Mouse (Mus musculus) midbrain, embryonic 12.5 days (tissue): ENCODE measurements at regions not wholly inside any gene's neighbourhood (a gene's known extent, or its start where the extent isn't known, plus 50 kb on each side); places are given as distances from the start of the nearest gene placed in this dataset.

Source experiments
- ATAC-seq: fragments of 200-750 bp; cut with Nextera tagmentation; 2 replicates; pipeline ENCODE4 v1.8.0; 2017; ENCODE audit warnings: low read depth, moderate TSS enrichment, moderate library complexity; ENCODE audit not compliant: low FRiP score
- H3K27ac ChIP-seq: fragments of 300-500 bp; sonication (generic); replicated peaks from 2 replicates; pipeline ENCODE4 v1.5.1; 2016; ENCODE audit warnings: mild to moderate bottlenecking
- H3K27me3 ChIP-seq: fragments of 300-500 bp; sonication (generic); 2 replicates; pipeline ENCODE4 v1.6.1; 2016; ENCODE audit warnings: mild to moderate bottlenecking
- H3K36me3 ChIP-seq: fragments of 300-500 bp; sonication (generic); 2 replicates; pipeline ENCODE4 v1.6.1; 2016
- H3K4me1 ChIP-seq: fragments of 300-500 bp; sonication (generic); 2 replicates; pipeline ENCODE4 v1.6.1; 2016
- H3K4me2 ChIP-seq: fragments of 300-500 bp; sonication (generic); replicated peaks from 2 replicates; pipeline ENCODE4 v1.6.1; 2016; ENCODE audit warnings: mild to moderate bottlenecking, moderate library complexity
- H3K4me3 ChIP-seq: fragments of 300-500 bp; sonication (generic); 2 replicates; pipeline ENCODE4 v1.5.1; 2016; ENCODE audit warnings: mild to moderate bottlenecking
- H3K9ac ChIP-seq: fragments of 300-500 bp; sonication (generic); replicated peaks from 2 replicates; pipeline ENCODE4 v1.6.1; 2016; ENCODE audit warnings: mild to moderate bottlenecking, moderate library complexity
- H3K9me3 ChIP-seq: fragments of 300-500 bp; sonication (generic); 2 replicates; pipeline ENCODE4 v1.6.1; 2016; ENCODE audit warnings: mild to moderate bottlenecking
- WGBS: fragments of 180-500 bp; shearing (Covaris S2); methylation state at CpG from one replicate; pipeline ENCODE4 v1.1.7; 2016; 5-methylcytosine and 5-hydroxymethylcytosine counted together

- ATAC-seq: no peak
- H3K9ac ChIP-seq: no peak overlapping the region
- H3K4me1 ChIP-seq: no peaks in the 10 kb centered on the region
- H3K36me3 ChIP-seq: no peaks in the 10 kb centered on the region
- H3K27me3 ChIP-seq: no peaks in the 10 kb centered on the region
- no peak overlapping the region for H3K4me3 ChIP-seq
- WGBS: 86% methylated on average over 6 of the region's 6 CpGs
- no peak overlapping the region for H3K27ac ChIP-seq
- no peak overlapping the region for H3K4me2 ChIP-seq
- H3K9me3 ChIP-seq: no peaks in the 10 kb centered on the region
Observed at GRCm38 (mm10) chr3:41469106-41469505, 86.4 kb upstream of the Jade1 start.

- WGBS: 67% methylated on average over 1 of the region's 1 CpGs
- ATAC-seq: no peak
Observed at GRCm38 (mm10) chr3:41467857-41468256, 87.7 kb upstream of the Jade1 start.

GRCm38 (mm10) chr3:41465893-41466292 lies 89.6 kb upstream of the Jade1 start:
- H3K4me1 ChIP-seq: no peaks in the 10 kb centered on the region
- H3K36me3 ChIP-seq: no peaks in the 10 kb centered on the region
- no peak overlapping the region for H3K4me3 ChIP-seq
- no peak for ATAC-seq
- H3K27ac ChIP-seq: no peak overlapping the region
- H3K9ac ChIP-seq: no peak overlapping the region
- H3K27me3 ChIP-seq: no peaks in the 10 kb centered on the region
- H3K9me3 ChIP-seq: no peaks in the 10 kb centered on the region
- WGBS: 84% methylated on average over 2 of the region's 2 CpGs
- no peak overlapping the region for H3K4me2 ChIP-seq

More at GRCm38 (mm10) chr3:41467857-41468256, 87.7 kb upstream of the Jade1 start:
- no peaks in the 10 kb centered on the region for H3K27me3 ChIP-seq
- no peak overlapping the region for H3K4me2 ChIP-seq
- no peaks in the 10 kb centered on the region for H3K9me3 ChIP-seq
- H3K9ac ChIP-seq: no peak overlapping the region
- no peaks in the 10 kb centered on the region for H3K4me1 ChIP-seq
- no peak overlapping the region for H3K27ac ChIP-seq
- H3K36me3 ChIP-seq: no peaks in the 10 kb centered on the region
- no peak overlapping the region for H3K4me3 ChIP-seq

GRCm38 (mm10) chr3:41462953-41463644 lies 92.4 kb upstream of the Jade1 start:
- 80% methylated on average over 11 of the region's 11 CpGs for WGBS
- Histone ChIP-seq H3K9ac (no peak overlapping the region), H3K4me1 (no peaks in the 10 kb centered on the region), H3K27ac (no peak overlapping the region), H3K9me3 (no peaks in the 10 kb centered on the region), H3K4me2 (no peak overlapping the region), H3K4me3 (no peak overlapping the region), H3K27me3 (no peaks in the 10 kb centered on the region), H3K36me3 (no peaks in the 10 kb centered on the region)
- no peak for ATAC-seq

GRCm38 (mm10) chr3:41460131-41460530 lies 95.4 kb upstream of the Jade1 start:
- Histone ChIP-seq H3K27ac (no peak overlapping the region), H3K4me1 (no peaks in the 10 kb centered on the region), H3K9me3 (no peaks in the 10 kb centered on the region), H3K27me3 (no peaks in the 10 kb centered on the region), H3K4me3 (no peak overlapping the region), H3K36me3 (no peaks in the 10 kb centered on the region), H3K4me2 (no peak overlapping the region), H3K9ac (no peak overlapping the region)
- no peak for ATAC-seq
- 87% methylated on average over 4 of the region's 4 CpGs for WGBS

GRCm38 (mm10) chr3:41458156-41458555 lies 97.4 kb upstream of the Jade1 start:
- 90% methylated on average over 6 of the region's 6 CpGs for WGBS
- Histone ChIP-seq H3K9ac (no peak overlapping the region), H3K4me2 (no peak overlapping the region)

GRCm38 (mm10) chr3:41453525-41453924 lies 102.0 kb upstream of the Jade1 start:
- no peak for ATAC-seq
- Histone ChIP-seq H3K27me3 (no peaks in the 10 kb centered on the region), H3K4me3 (no peak overlapping the region), H3K4me2 (no peak overlapping the region), H3K9me3 (no peaks in the 10 kb centered on the region), H3K9ac (no peak overlapping the region), H3K4me1 (no peaks in the 10 kb centered on the region), H3K27ac (no peak overlapping the region), H3K36me3 (no peaks in the 10 kb centered on the region)
- WGBS: 79% methylated on average over 3 of the region's 3 CpGs

More at GRCm38 (mm10) chr3:41458156-41458555, 97.4 kb upstream of the Jade1 start:
- no peak overlapping the region for H3K27ac ChIP-seq
- no peaks in the 10 kb centered on the region for H3K27me3 ChIP-seq
- no peaks in the 10 kb centered on the region for H3K4me1 ChIP-seq
- H3K4me3 ChIP-seq: no peak overlapping the region
- no peak for ATAC-seq
- H3K9me3 ChIP-seq: no peaks in the 10 kb centered on the region
- no peaks in the 10 kb centered on the region for H3K36me3 ChIP-seq

- no peaks in the 10 kb centered on the region for H3K27me3 ChIP-seq
- no peaks in the 10 kb centered on the region for H3K9me3 ChIP-seq
- ATAC-seq: no peak
- no peaks in the 10 kb centered on the region for H3K4me1 ChIP-seq
- 73% methylated on average over 3 of the region's 3 CpGs for WGBS
- no peaks in the 10 kb centered on the region for H3K36me3 ChIP-seq
- no peak overlapping the region for H3K9ac ChIP-seq
- H3K27ac ChIP-seq: no peak overlapping the region
- H3K4me3 ChIP-seq: no peak overlapping the region
- no peak overlapping the region for H3K4me2 ChIP-seq
Observed at GRCm38 (mm10) chr3:41452716-41453090, 102.8 kb upstream of the Jade1 start.

- Histone ChIP-seq H3K27ac (no peak overlapping the region), H3K9me3 (no peaks in the 10 kb centered on the region), H3K4me2 (no peak overlapping the region), H3K9ac (no peak overlapping the region), H3K36me3 (no peaks in the 10 kb centered on the region), H3K27me3 (no peaks in the 10 kb centered on the region), H3K4me1 (no peaks in the 10 kb centered on the region), H3K4me3 (no peak overlapping the region)
- no peak for ATAC-seq
- WGBS: 71% methylated on average over 3 of the region's 3 CpGs
Observed at GRCm38 (mm10) chr3:41452020-41452715, 103.4 kb upstream of the Jade1 start.

GRCm38 (mm10) chr3:41450696-41451095 lies 104.8 kb upstream of the Jade1 start:
- H3K4me2 ChIP-seq: no peak overlapping the region
- H3K27me3 ChIP-seq: no peaks in the 10 kb centered on the region
- H3K36me3 ChIP-seq: no peaks in the 10 kb centered on the region
- no peak overlapping the region for H3K4me3 ChIP-seq
- H3K27ac ChIP-seq: no peak overlapping the region
- H3K9ac ChIP-seq: no peak overlapping the region
- 72% methylated on average over 1 of the region's 1 CpGs for WGBS
- no peaks in the 10 kb centered on the region for H3K4me1 ChIP-seq
- H3K9me3 ChIP-seq: no peaks in the 10 kb centered on the region
- no peak for ATAC-seq

GRCm38 (mm10) chr3:41444243-41444753 lies 111.2 kb upstream of the Jade1 start:
- ATAC-seq: no peak

GRCm38 (mm10) chr3:41436238-41436637 lies 119.3 kb upstream of the Jade1 start:
- no peaks in the 10 kb centered on the region for H3K4me1 ChIP-seq
- no peak for ATAC-seq
- no peaks in the 10 kb centered on the region for H3K36me3 ChIP-seq
- H3K27ac ChIP-seq: no peak overlapping the region
- no peaks in the 10 kb centered on the region for H3K9me3 ChIP-seq
- H3K9ac ChIP-seq: no peak overlapping the region
- H3K4me3 ChIP-seq: no peak overlapping the region
- no peak overlapping the region for H3K4me2 ChIP-seq
- H3K27me3 ChIP-seq: no peaks in the 10 kb centered on the region
- 93% methylated on average over 8 of the region's 8 CpGs for WGBS

More at GRCm38 (mm10) chr3:41444243-41444753, 111.2 kb upstream of the Jade1 start:
- Histone ChIP-seq H3K4me3 (no peak overlapping the region), H3K9me3 (no peaks in the 10 kb centered on the region), H3K27ac (no peak overlapping the region), H3K27me3 (no peaks in the 10 kb centered on the region), H3K4me2 (no peak overlapping the region), H3K9ac (no peak overlapping the region), H3K36me3 (no peaks in the 10 kb centered on the region), H3K4me1 (no peaks in the 10 kb centered on the region)
- 89% methylated on average over 9 of the region's 9 CpGs for WGBS
